Mouse (Mus musculus) forelimb bud, embryonic 11.5 days (tissue): Measurements from ENCODE around the gene Vstm2l.

ENCODE experiments used
- DNase-seq: peaks from one replicate; pipeline ENCODE4 v3.0.0-alpha.2; 2012; ENCODE audit warnings: low read depth, low spot score

Gene Vstm2l

GRCm38 (mm10) chr2:157914105-157914764 lies at the start of gene Vstm2l:
Vstm2l (plus strand) TSS chr2:157914653.
- DNase-seq, result peak; percentile 19

- no peak for DNase-seq
These were observed 47.3 kb upstream of the Vstm2l start for GRCm38 (mm10) chr2:157867126-157867525.

GRCm38 (mm10) chr2:157870247-157870646 lies 44.2 kb upstream of the Vstm2l start:
- DNase-seq, result no peak

GRCm38 (mm10) chr2:157873223-157873622 lies 41.2 kb upstream of the Vstm2l start:
- DNase-seq, result no peak

- DNase-seq, result no peak
These were observed 40.8 kb upstream of the Vstm2l start for GRCm38 (mm10) chr2:157873691-157874090.

- no peak for DNase-seq
These were observed 39.3 kb upstream of the Vstm2l start for GRCm38 (mm10) chr2:157875111-157875510.

GRCm38 (mm10) chr2:157877394-157877793 lies 37.1 kb upstream of the Vstm2l start:
- DNase-seq, result no peak

- DNase-seq, result no peak
These were observed 36.5 kb upstream of the Vstm2l start for GRCm38 (mm10) chr2:157877967-157878366.

GRCm38 (mm10) chr2:157881939-157882338 lies 32.5 kb upstream of the Vstm2l start:
- DNase-seq, result no peak

- no peak for DNase-seq
These were observed 27.0 kb upstream of the Vstm2l start for GRCm38 (mm10) chr2:157887275-157888025.

GRCm38 (mm10) chr2:157891166-157891565 lies 23.3 kb upstream of the Vstm2l start:
- DNase-seq, result no peak

- no peak for DNase-seq
These were observed 17.3 kb upstream of the Vstm2l start for GRCm38 (mm10) chr2:157897131-157897530.

GRCm38 (mm10) chr2:157913204-157913636 lies 1.2 kb upstream of the Vstm2l start:
- peak; percentile 93 for DNase-seq

GRCm38 (mm10) chr2:157913705-157914104 lies 748 bp upstream of the Vstm2l start:
- no peak for DNase-seq

GRCm38 (mm10) chr2:157914889-157915517 lies 550 bp downstream of the Vstm2l start:
- DNase-seq, result no peak

GRCm38 (mm10) chr2:157918529-157918928 lies 4.1 kb downstream of the Vstm2l start:
- DNase-seq, result no peak

- no peak for DNase-seq
These were observed 7.1 kb downstream of the Vstm2l start for GRCm38 (mm10) chr2:157921551-157921950.

GRCm38 (mm10) chr2:157923406-157923805 lies 9.0 kb downstream of the Vstm2l start:
- DNase-seq, result peak; percentile 35

GRCm38 (mm10) chr2:157924504-157924903 lies 10.1 kb downstream of the Vstm2l start:
- DNase-seq, result no peak

GRCm38 (mm10) chr2:157926502-157926901 lies 12.0 kb downstream of the Vstm2l start:
- no peak for DNase-seq

- DNase-seq, result no peak
These were observed 12.5 kb downstream of the Vstm2l start for GRCm38 (mm10) chr2:157926927-157927326.

GRCm38 (mm10) chr2:157927397-157927796 lies 12.9 kb downstream of the Vstm2l start:
- DNase-seq, result no peak

- DNase-seq, result no peak
These were observed 13.4 kb downstream of the Vstm2l start for GRCm38 (mm10) chr2:157927815-157928214.
